Mouse (Mus musculus) MEL (cell line): Measurements from ENCODE around the gene Aplp2.
A peak's percentile ranks its signal among the peaks of the same experiment; 100 is the strongest.

Experiments
- CTCF ChIP-seq, 3 experiments: IDR thresholded peaks in 2 of 3; conservative IDR thresholded peaks in 1 of 3; 2 replicates each; pipeline ENCODE4 v1.5.1; 2011 to 2012; ENCODE audit warnings: low read length in 3 of 3, low read depth in 2 of 3, mild to moderate bottlenecking in 2 of 3, improper control_type of control experiment in 1 of 3, inconsistent platforms in 1 of 3, mixed read lengths in 1 of 3, moderate library complexity in 1 of 3; ENCODE audit not compliant: control insufficient read depth in 1 of 3, insufficient read depth in 1 of 3, poor library complexity in 1 of 3, severe bottlenecking in 1 of 3
- ELF1 ChIP-seq: IDR thresholded peaks from 2 replicates; pipeline ENCODE4 v1.6.1; 2014; ENCODE audit warnings: low read depth, mild to moderate bottlenecking, inconsistent platforms, low read length, improper control_type of control experiment, moderate library complexity
- EP300 ChIP-seq, 2 experiments: IDR thresholded peaks; 2 replicates each; pipeline ENCODE4 v1.6.1; 2011; ENCODE audit warnings: improper control_type of control experiment in 2 of 2, low read length in 2 of 2, low read depth in 1 of 2, mild to moderate bottlenecking in 1 of 2
- GABPA ChIP-seq: IDR thresholded peaks from 2 replicates; pipeline ENCODE4 v1.6.1; 2012; ENCODE audit warnings: low read depth, mild to moderate bottlenecking, inconsistent platforms, low read length, improper control_type of control experiment, moderate library complexity
- POLR2A ChIP-seq, 2 experiments: IDR thresholded peaks; 2 replicates each; pipeline ENCODE4 v1.6.1; 2011 to 2012; ENCODE audit warnings: low read length in 2 of 2, mild to moderate bottlenecking in 2 of 2, control low read depth in 1 of 2, improper control_type of control experiment in 1 of 2, low read depth in 1 of 2, moderate library complexity in 1 of 2; ENCODE audit not compliant: control insufficient read depth in 1 of 2, insufficient read depth in 1 of 2, poor library complexity in 1 of 2
- RAD21 ChIP-seq: IDR thresholded peaks from 2 replicates; pipeline ENCODE4 v1.6.1; 2011; ENCODE audit warnings: mild to moderate bottlenecking, low read depth, low read length, improper control_type of control experiment
- RCOR1 ChIP-seq: IDR thresholded peaks from 2 replicates; pipeline ENCODE4 v1.6.1; 2012; ENCODE audit warnings: low read depth, mild to moderate bottlenecking, inconsistent platforms, low read length, improper control_type of control experiment
- UBTF ChIP-seq: IDR thresholded peaks from 2 replicates; pipeline ENCODE4 v1.6.1; 2012; ENCODE audit warnings: low read depth, mild to moderate bottlenecking, inconsistent platforms, low read length, improper control_type of control experiment, moderate library complexity, borderline replicate concordance; ENCODE audit not compliant: insufficient read depth
- USF2 ChIP-seq, 2 experiments: IDR thresholded peaks; 2 replicates each; pipeline ENCODE4 v1.6.1; 2011 to 2012; ENCODE audit warnings: improper control_type of control experiment in 2 of 2, low read length in 2 of 2, borderline replicate concordance in 1 of 2, inconsistent platforms in 1 of 2, low read depth in 1 of 2, mild to moderate bottlenecking in 1 of 2; ENCODE audit not compliant: insufficient read depth in 1 of 2
- ZKSCAN1 ChIP-seq: IDR thresholded peaks from 2 replicates; pipeline ENCODE4 v1.6.1; 2012; ENCODE audit warnings: low read depth, mild to moderate bottlenecking, inconsistent platforms, low read length, improper control_type of control experiment, moderate library complexity
- ZNF384 ChIP-seq: IDR thresholded peaks from 2 replicates; pipeline ENCODE4 v1.6.1; 2012; ENCODE audit warnings: low read depth, mild to moderate bottlenecking, inconsistent platforms, low read length, improper control_type of control experiment

- TF ChIP-seq RAD21 (no peak), POLR2A (IDR thresholded peaks at IDR 0.05; ENCODE audit: control insufficient read depth in 1 of 2, insufficient read depth in 1 of 2, low read depth in 1 of 2, low read length in 2 of 2, poor library complexity in 1 of 2) (no peak; a peak in 1 of 4 replicates), RCOR1 (peak; percentile 97), ELF1 (no peak), EP300 (IDR thresholded peaks at IDR 0.05; ENCODE audit: low read depth in 1 of 2, low read length in 2 of 2) (peak; percentile 94 to 97), CTCF (IDR thresholded peaks at IDR 0.05 in 2 of 3, conservative IDR thresholded peaks at IDR 0.05 in 1 of 3; ENCODE audit: control insufficient read depth in 1 of 3, insufficient read depth in 1 of 3, low read depth in 2 of 3, low read length in 3 of 3, poor library complexity in 1 of 3, severe bottlenecking in 1 of 3) (no peak), USF2 (IDR thresholded peaks at IDR 0.05; ENCODE audit: borderline replicate concordance in 1 of 2, insufficient read depth in 1 of 2, low read depth in 1 of 2, low read length in 2 of 2) (no peak), ZKSCAN1 (no peak), GABPA (no peak; the same call in 1 of the 2 replicates), UBTF (no peak), ZNF384 (no peak)
Observed at GRCm38 (mm10) chr9:31254697-31255004, 43.0 kb upstream of the Aplp2 start.
